Mouse (Mus musculus) left cerebral cortex, postnatal 14 days (tissue): ENCODE measurements around the gene Gm49320. TPM values are rescaled to one million over a fixed set of nuclear protein-coding genes. Genes with fewer than 3 reads are reported as not detected.
"Not testable (repeated sequence)": the region's sequence is repeated elsewhere in the genome, so short reads cannot be mapped to it uniquely, and the experiment has no call there.

Experiments used
- DNase-seq, 2 experiments: peaks; one replicate each; pipeline ENCODE4 v3.0.0; 2021 to 2022; ENCODE audit warnings: low spot score in 2 of 2, mixed read lengths in 1 of 2
- intact Hi-C: fragments of 180-260 bp; cut with DNase I; formaldehyde crosslinking; loops from one replicate; pipeline ENCODE4 v1.15.1; 2025
- total RNA-seq, 2 experiments: library from RNA; stranded (reverse); gene quantifications; 2 replicates each; pipeline ENCODE4 v1.2.3; 2021

The Gm49320 gene
- total RNA-seq, 2 experiments from 2014 or later = not detected

GRCm38 (mm10) chr8:4254001-4254400 lies 15.3 kb downstream of the Gm49320 start:
- DNase-seq = peak; percentile 74 to 89
- intact Hi-C loops = no loop called here

DNA sequence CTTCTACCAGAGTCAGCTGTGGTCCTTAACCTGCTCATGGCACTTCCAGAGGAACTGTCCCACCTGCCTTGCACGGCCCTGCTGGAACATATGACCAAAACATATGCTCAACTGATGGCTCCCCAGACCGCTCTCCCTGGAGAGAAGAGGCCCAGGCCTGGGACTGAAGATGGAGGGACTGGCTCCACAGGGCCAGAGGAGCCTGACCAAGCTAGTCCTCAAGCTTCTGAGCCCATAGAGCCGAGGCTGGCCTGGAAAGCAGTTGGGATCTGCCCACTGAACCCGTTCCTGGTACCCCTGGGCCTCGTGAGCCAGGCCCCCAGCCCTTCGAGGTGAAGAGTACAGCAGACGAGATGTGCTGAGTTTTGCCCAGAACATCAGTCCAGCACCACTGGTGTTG lies 16.8 kb downstream of the Gm49320 start:
- DNase-seq, intact Hi-C loops: not testable (repeated sequence)

DNA sequence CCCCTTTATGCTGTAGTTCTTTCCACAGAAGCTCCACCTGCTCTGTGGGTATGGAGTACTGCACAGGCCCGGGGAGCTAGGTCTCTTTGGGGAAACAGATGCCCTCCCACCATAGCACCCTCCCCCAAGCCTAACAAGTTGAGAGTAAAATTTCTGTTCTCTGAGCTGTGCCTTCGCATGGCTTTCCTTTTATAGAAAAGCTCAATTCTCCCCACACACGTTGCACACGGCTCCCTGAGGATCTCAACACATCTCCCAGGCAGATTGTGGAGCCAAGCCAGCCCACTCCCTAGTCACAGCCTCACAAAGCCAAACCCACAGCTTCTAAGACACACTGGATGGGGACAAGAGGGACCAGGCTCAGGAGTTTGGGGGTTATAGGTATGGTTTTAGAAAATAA lies 18.2 kb downstream of the Gm49320 start:
- intact Hi-C loops = no loop called here

GRCm38 (mm10) chr8:4257350-4257749 lies 18.7 kb downstream of the Gm49320 start:
- no peak for DNase-seq
- intact Hi-C loops = no loop called here

More for the DNA sequence above, 18.2 kb downstream of the Gm49320 start:
- peak; percentile 87 to 95 for DNase-seq

GRCm38 (mm10) chr8:4258233-4258632 lies 19.6 kb downstream of the Gm49320 start:
- intact Hi-C loops = loop anchor here (2.0 kb wide), 1 partner anchor 19 kb away; the partner anchor contains the start of genes Gm49320 and Map2k7
- DNase-seq = peak; percentile 86 to 88

GRCm38 (mm10) chr8:4258678-4259077 lies 20.0 kb downstream of the Gm49320 start:
- DNase-seq = peak; percentile 56 to 58
- intact Hi-C loops = loop anchor here (2.0 kb wide), 1 partner anchor 20 kb away; the partner anchor contains the start of genes Gm49320 and Map2k7

DNA sequence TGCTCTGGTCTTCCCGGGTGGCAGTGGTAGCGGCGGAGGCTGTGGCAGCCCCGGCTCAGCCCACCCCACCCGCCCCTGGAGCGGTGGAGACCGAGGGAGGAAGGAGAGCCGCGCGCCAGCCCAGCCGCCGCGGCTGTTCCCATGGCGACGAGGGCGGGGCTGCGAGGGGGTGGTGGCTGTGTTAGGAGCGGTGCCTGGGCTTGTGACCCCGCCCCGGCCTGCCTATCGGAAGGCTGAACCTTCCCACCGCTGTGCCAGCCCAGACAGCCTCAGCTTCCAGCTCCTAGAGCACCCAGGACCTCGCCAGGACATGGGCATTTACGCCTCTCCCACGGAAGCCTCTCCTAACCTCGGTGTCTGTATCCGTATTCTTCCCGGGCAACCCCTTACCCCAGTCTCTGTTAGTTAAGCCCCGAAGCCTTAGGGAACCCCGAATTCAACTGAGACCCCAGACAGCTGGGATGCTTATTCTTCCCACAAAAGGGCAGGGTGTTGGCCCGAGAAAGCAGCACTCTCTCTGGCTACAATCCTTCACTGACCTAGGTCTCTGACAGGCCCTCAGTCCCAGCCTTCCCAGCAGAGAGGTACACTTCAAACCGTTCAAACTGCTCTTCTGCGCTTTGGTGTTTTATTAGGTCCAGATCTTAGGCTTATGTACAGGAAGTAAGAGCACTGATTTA lies 20.6 kb downstream of the Gm49320 start, which contains the start of gene Ctxn1:
Ctxn1 (minus strand) TSS at position 150 of the 680 bp plus-strand sequence.
- DNase-seq = peak; percentile 90 to 93
- intact Hi-C loops = loop anchor here (2.0 kb wide), 1 partner anchor 20 kb away; the partner anchor contains the start of genes Gm49320 and Map2k7

- intact Hi-C loops = loop anchor here (2.0 kb wide), 1 partner anchor 21 kb away; the partner anchor contains the start of genes Gm49320 and Map2k7
- DNase-seq = no peak
Measured at GRCm38 (mm10) chr8:4259805-4260170, 21.1 kb downstream of the Gm49320 start.

DNA sequence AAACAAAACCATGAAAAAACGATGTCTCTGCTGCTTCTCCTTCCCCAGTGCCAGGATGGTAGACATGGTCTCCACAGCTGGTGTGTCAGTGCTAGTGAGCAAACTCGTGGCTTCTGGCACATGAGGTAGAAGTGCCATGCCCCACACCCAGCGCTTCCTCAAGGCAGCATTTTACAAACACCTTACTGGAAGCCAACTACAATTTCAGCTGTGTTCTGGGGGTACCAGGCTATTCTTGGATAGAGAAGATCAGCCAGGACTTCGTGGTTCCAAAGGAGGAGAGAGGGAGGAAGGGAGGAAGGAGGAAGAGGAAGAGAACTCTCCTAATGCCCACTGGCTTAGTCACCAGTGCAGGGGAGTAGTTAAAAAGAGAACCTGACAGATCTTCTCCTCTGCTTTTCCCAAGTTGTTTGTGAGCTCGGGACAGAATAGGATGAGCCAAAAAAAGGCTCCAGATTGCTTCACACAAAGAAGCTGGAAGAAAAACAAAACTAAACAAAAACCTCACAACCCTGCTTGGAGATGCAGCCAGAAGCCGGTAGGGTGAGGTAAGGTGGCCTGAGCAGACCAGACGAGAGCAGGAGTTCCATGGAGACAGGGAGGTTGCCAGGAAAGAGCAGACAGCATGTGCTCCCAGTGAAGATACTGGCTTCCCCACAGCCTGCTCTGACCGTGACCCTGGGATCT lies 24.6 kb downstream of the Gm49320 start:
- DNase-seq = peak in 1 of 2 experiments; percentile 66
- intact Hi-C loops = no loop called here

DNA sequence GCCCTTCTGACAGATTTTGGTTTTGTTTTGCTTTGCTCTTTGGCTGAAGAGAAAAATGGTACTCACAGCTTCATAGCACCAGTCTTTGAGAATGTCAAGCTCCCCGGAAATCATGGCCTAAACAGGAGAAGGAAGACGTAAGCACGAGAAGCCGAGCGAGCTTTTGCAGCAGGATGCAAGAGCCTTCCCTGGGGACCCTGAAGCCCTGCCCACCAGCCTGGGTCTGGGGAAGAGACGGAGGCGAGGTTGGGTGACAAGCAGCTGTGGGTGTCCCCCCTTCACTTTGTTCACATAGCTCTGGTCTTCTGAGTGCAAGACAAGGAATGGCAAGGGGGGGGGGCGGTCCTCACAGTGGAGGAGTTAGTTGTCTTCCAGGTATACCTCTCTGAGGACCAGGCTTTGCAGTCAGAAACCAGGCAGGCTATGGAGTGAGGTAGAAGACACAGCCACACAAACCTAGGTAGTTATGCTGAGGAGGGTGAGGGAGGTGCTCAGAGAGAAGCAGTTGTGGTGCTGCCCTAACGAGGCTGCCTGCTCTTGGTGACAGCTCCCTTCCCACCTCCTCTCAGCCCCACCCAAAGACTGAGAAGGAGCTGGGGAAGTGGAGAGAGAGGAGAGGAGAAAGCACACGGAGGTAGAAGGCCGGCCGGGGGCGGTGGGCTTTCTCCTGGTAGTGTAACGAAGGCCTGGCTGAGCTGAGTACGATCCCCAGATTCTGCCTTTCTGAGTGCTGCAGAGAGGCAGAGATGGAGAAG lies 26.7 kb downstream of the Gm49320 start:
- no peak for DNase-seq
- intact Hi-C loops = no loop called here

DNA sequence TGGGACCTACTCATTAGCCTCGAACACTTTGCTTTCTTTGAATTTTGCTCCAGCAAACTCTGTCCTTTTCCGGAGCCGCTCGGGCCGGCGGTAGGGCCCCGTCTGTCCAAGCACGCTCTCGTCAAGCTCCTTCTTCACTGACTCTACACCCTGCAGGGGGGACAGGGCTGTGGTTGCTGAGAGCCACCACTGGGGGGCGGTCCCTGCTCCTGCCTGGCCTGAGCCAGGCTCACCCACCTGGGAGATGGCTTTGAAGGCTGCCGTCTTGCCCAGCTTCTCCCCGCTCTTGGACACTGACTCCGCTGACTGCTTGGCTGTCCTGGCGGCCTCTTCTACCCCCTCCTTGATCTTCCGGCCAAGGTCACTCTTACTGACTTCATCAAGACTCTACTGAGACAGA lies 29.0 kb downstream of the Gm49320 start:
- no peak for DNase-seq

DNA sequence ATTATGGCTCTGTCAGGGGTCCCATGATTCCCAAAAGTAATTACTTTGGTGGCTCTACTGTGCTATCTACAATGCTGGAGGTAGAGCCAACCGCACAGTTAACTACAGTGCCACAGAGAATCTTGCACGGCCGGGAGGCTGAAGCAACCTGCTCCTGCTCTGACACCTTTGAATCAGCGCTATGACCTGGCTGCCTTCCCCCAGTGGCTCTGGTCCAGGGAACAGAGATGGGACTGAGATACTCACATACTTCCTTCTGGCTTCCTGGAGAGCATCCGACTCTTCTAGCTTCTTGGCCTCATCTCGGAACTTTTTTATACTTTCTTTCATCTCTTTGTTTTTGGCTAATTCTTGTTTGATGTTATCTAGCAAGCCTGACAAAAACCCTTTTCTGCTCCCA lies 30.9 kb downstream of the Gm49320 start:
- no peak for DNase-seq
- intact Hi-C loops = no loop called here

More for the DNA sequence above, 29.0 kb downstream of the Gm49320 start:
- intact Hi-C loops = no loop called here

- intact Hi-C loops = loop anchor here (5.0 kb wide), 1 partner anchor 47 kb away; no protein-coding TSS in a partner anchor
Measured at GRCm38 (mm10) chr8:4275275-4276110, 36.8 kb downstream of the Gm49320 start, which contains the start of gene Timm44. TSS of gene Timm44 (minus strand) at chr8:4275913.

DNA sequence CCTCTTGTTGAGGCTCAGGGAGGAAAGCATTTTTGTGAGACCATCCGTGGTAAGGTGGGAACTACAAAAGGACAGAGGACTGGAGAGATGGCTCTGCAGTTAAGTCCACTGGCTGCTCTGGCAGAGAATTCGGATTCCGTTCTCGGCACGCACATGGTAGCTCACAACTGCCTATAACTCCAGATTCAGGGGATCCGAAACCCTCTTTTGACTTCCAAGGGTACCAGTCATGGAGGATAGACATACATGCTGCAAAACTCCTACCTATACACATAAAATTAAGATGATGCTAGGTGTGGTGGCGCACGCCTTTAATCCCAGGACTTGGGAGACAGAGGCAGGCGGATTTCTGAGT lies 37.4 kb downstream of the Gm49320 start:
- intact Hi-C loops = loop anchor here (5.0 kb wide), 1 partner anchor 46 kb away; no protein-coding TSS in a partner anchor
- DNase-seq = no peak

More at GRCm38 (mm10) chr8:4275275-4276110, 36.8 kb downstream of the Gm49320 start, which contains the start of gene Timm44:
- DNase-seq = peak; percentile 97 to 98

DNA sequence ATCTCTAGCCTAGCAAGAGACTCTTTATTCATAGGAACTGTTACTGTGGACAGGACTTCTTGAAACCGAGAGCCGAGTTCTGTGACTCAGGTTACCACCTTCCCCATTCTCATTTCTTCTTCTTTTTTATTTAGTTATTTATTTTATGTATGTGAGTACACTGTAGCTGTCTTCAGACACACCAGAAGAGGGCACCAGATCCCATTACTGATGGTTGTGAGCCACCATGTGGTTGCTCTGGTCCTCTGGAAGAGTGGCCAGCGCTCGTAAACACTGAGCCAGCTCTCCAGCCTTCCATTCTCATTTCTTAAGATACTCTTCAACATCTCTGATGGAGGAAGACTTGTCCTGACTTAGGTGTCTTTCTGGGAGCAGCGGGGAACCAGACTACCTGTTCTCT lies 54.1 kb downstream of the Gm49320 start:
- DNase-seq = no peak
- intact Hi-C loops = no loop called here

DNA sequence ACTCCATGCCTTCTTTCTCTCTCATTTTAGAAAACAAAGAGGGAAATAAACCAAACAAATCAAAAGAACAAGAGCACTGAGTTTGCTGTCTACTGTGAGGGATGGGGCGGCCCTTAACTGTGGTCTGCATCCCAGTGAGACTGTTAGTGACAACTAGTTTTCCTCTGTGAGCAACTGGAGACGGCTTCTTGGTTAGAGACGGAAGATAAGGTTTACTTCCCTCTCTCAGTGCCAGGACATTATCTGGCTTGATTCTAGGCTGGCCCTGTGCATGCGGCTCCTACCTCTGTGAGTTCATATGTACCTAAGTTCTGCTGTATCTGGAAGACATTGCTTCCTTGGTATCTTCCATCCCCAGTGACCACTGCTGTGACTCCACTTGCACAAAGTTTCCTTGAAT lies 59.2 kb downstream of the Gm49320 start:
- intact Hi-C loops = no loop called here

More for the DNA sequence above, 59.2 kb downstream of the Gm49320 start:
- DNase-seq = no peak
